Mouse (Mus musculus): ENCODE measurements around the gene Agbl2. TPM values are rescaled to one million over a fixed set of nuclear protein-coding genes. Genes with fewer than 3 reads are reported as not detected.

The Agbl2 gene
- polyA plus RNA-seq, 1 experiment: not detected

DNA sequence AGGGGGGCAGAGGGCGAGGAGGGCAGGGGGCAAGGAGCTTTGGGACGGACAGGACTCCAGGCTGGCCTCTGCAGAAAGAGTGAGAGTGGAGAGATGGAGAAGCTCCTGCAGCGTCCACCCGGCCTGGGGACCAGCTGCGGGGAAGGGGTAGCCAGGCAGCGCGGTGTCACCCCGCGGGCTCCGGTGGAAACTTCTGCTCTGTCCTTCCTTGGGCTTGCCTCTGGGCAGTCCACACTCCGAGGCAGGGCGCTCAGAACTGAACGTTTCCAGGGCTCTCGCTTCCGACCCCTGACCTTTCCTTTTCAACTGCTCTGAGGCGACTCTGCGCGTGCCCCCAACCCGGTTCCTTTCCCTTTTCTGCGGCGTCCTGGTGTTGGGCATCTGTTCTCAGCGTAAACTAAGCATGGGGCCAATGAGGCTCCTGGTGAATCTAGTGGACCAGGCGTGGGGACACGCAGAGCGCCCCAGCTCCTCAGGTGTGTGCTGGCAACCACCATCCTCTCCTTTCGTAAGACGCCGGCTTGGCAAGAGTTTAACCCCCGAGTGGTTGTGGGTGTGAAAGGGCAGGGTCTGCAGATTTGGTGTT is 467 bp downstream of the Agbl2 start:
- no peak overlapping the region for H3K4me3 ChIP-seq (ENCODE audit: insufficient read depth, poor library complexity, severe bottlenecking)
- TF ChIP-seq MYOD1 (IDR thresholded peaks at IDR 0.05; ENCODE audit: control insufficient read depth, insufficient read length, low read depth) (no peak), MYOG (IDR thresholded peaks at IDR 0.05; ENCODE audit: control insufficient read depth, extremely low read depth, insufficient read length) (no peak), CTCF (IDR thresholded peaks at IDR 0.05; ENCODE audit: control insufficient read depth, insufficient read depth, insufficient read length) (no peak), MAX (IDR thresholded peaks at IDR 0.05) (no peak), FOSL1 (IDR thresholded peaks at IDR 0.05; ENCODE audit: insufficient read depth, low read length, poor library complexity, severe bottlenecking) (no peak), CEBPB (IDR thresholded peaks at IDR 0.05; ENCODE audit: low read depth) (no peak), USF1 (IDR thresholded peaks at IDR 0.05; ENCODE audit: low read depth) (no peak)
- H3K79me3 ChIP-seq (ENCODE audit: low read depth): no peaks in the 10 kb centered on the region
- H3K79me2 ChIP-seq (ENCODE audit: control insufficient read depth, insufficient read depth): no peaks in the 10 kb centered on the region
- no peaks in the 10 kb centered on the region for H3K27me3 ChIP-seq (ENCODE audit: control insufficient read depth, insufficient read depth, insufficient read length)
- no peak overlapping the region for H3ac ChIP-seq (ENCODE audit: control insufficient read depth, insufficient read length, low read depth)
- H3K36me3 ChIP-seq (ENCODE audit: control insufficient read depth, insufficient read depth): peaks cover 41% of the 10 kb centered on the region

DNA sequence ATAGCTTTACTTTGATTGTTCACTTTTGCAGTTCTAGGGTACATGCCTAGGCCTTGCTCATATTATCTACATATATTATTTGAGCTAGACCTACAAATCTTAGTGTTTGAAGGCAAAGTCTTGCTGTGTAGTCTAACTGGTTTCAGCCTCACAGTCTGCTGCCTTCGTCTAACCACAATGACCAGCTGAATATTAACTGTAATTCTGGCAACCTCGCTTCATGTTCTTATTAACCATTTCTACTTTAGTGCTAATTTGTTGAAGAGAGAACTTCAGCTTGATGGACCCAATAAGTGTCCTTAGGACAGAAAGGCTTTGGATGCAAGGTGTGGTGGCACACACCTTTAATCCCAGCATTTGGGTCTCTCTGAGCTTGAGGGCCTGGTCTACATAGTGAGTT is 5.6 kb downstream of the Agbl2 start:
- no peaks in the 10 kb centered on the region for H3K27me3 ChIP-seq (ENCODE audit: control insufficient read depth, insufficient read depth, insufficient read length)
- no peaks in the 10 kb centered on the region for H3K79me2 ChIP-seq (ENCODE audit: control insufficient read depth, insufficient read depth)
- H3K36me3 ChIP-seq (ENCODE audit: control insufficient read depth, insufficient read depth): no peaks in the 10 kb centered on the region
- H3K79me3 ChIP-seq (ENCODE audit: low read depth): no peaks in the 10 kb centered on the region
- TF ChIP-seq MYOD1 (IDR thresholded peaks at IDR 0.05; ENCODE audit: control insufficient read depth, insufficient read length, low read depth) (no peak), FOSL1 (IDR thresholded peaks at IDR 0.05; ENCODE audit: insufficient read depth, low read length, poor library complexity, severe bottlenecking) (no peak), USF1 (IDR thresholded peaks at IDR 0.05; ENCODE audit: low read depth) (no peak), CTCF (IDR thresholded peaks at IDR 0.05; ENCODE audit: control insufficient read depth, insufficient read depth, insufficient read length) (no peak), CEBPB (IDR thresholded peaks at IDR 0.05; ENCODE audit: low read depth) (no peak), MAX (IDR thresholded peaks at IDR 0.05) (no peak), MYOG (IDR thresholded peaks at IDR 0.05; ENCODE audit: control insufficient read depth, extremely low read depth, insufficient read length) (no peak)
- no peak overlapping the region for H3K4me3 ChIP-seq (ENCODE audit: insufficient read depth, poor library complexity, severe bottlenecking)
- H3ac ChIP-seq (ENCODE audit: control insufficient read depth, insufficient read length, low read depth): no peak overlapping the region

- Histone ChIP-seq H3K79me2 (ENCODE audit: control insufficient read depth, insufficient read depth) (no peaks in the 10 kb centered on the region), H3ac (ENCODE audit: control insufficient read depth, insufficient read length, low read depth) (no peak overlapping the region), H3K36me3 (ENCODE audit: control insufficient read depth, insufficient read depth) (no peaks in the 10 kb centered on the region), H3K4me3 (ENCODE audit: insufficient read depth, poor library complexity, severe bottlenecking) (no peak overlapping the region), H3K79me3 (ENCODE audit: low read depth) (no peaks in the 10 kb centered on the region), H3K27me3 (ENCODE audit: control insufficient read depth, insufficient read depth, insufficient read length) (no peaks in the 10 kb centered on the region)
- TF ChIP-seq USF1 (IDR thresholded peaks at IDR 0.05; ENCODE audit: low read depth) (no peak), FOSL1 (IDR thresholded peaks at IDR 0.05; ENCODE audit: insufficient read depth, low read length, poor library complexity, severe bottlenecking) (no peak), MYOD1 (IDR thresholded peaks at IDR 0.05; ENCODE audit: control insufficient read depth, insufficient read length, low read depth) (no peak), MYOG (IDR thresholded peaks at IDR 0.05; ENCODE audit: control insufficient read depth, extremely low read depth, insufficient read length) (no peak), CEBPB (IDR thresholded peaks at IDR 0.05; ENCODE audit: low read depth) (no peak), CTCF (IDR thresholded peaks at IDR 0.05; ENCODE audit: control insufficient read depth, insufficient read depth, insufficient read length) (no peak), MAX (IDR thresholded peaks at IDR 0.05) (no peak)
These were observed 26.0 kb downstream of the Agbl2 start for GRCm38 (mm10) chr2:90808241-90809126.

DNA sequence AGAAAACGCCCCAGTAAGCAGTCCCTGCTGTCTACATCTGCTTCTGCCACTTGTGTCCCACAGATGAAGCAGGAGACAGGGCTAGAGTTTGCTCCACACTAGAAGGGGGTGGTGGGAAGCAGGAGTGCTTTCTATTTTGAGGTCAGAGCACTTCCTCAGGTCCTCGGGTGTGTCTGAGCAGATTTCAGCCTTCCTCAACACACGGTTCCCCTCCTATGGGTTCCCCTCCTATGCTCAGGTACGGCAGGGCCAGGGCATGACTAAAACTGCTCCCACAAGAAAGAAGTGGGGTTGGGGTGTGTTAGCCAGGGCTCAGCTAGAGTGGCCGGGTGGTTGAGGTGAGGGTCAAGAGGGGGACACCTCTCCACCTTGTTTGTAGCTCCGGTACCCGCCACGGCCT is 28.2 kb downstream of the Agbl2 start:
- Histone ChIP-seq H3ac (ENCODE audit: control insufficient read depth, insufficient read length, low read depth) (no peak overlapping the region), H3K4me3 (ENCODE audit: insufficient read depth, poor library complexity, severe bottlenecking) (no peak overlapping the region)
- no peak for TF ChIP-seq MAX (IDR thresholded peaks at IDR 0.05)
- no peak for TF ChIP-seq FOSL1 (IDR thresholded peaks at IDR 0.05; ENCODE audit: insufficient read depth, low read length, poor library complexity, severe bottlenecking)
- TF ChIP-seq MYOD1 (IDR thresholded peaks at IDR 0.05; ENCODE audit: control insufficient read depth, insufficient read length, low read depth): no peak
- no peak for TF ChIP-seq MYOG (IDR thresholded peaks at IDR 0.05; ENCODE audit: control insufficient read depth, extremely low read depth, insufficient read length)
- TF ChIP-seq CEBPB (IDR thresholded peaks at IDR 0.05; ENCODE audit: low read depth): no peak
- TF ChIP-seq USF1 (IDR thresholded peaks at IDR 0.05; ENCODE audit: low read depth): no peak
- no peak for TF ChIP-seq CTCF (IDR thresholded peaks at IDR 0.05; ENCODE audit: control insufficient read depth, insufficient read depth, insufficient read length)

GRCm38 (mm10) chr2:90815266-90815665 is 32.7 kb downstream of the Agbl2 start:
- Histone ChIP-seq H3K27me3 (ENCODE audit: control insufficient read depth, insufficient read depth, insufficient read length) (no peaks in the 10 kb centered on the region), H3K79me2 (ENCODE audit: control insufficient read depth, insufficient read depth) (no peaks in the 10 kb centered on the region), H3K36me3 (ENCODE audit: control insufficient read depth, insufficient read depth) (no peaks in the 10 kb centered on the region), H3K4me3 (ENCODE audit: insufficient read depth, poor library complexity, severe bottlenecking) (no peak overlapping the region), H3ac (ENCODE audit: control insufficient read depth, insufficient read length, low read depth) (no peak overlapping the region), H3K79me3 (ENCODE audit: low read depth) (no peaks in the 10 kb centered on the region)
- TF ChIP-seq MAX (IDR thresholded peaks at IDR 0.05) (no peak), CTCF (IDR thresholded peaks at IDR 0.05; ENCODE audit: control insufficient read depth, insufficient read depth, insufficient read length) (no peak), MYOD1 (IDR thresholded peaks at IDR 0.05; ENCODE audit: control insufficient read depth, insufficient read length, low read depth) (no peak), MYOG (IDR thresholded peaks at IDR 0.05; ENCODE audit: control insufficient read depth, extremely low read depth, insufficient read length) (no peak), FOSL1 (IDR thresholded peaks at IDR 0.05; ENCODE audit: insufficient read depth, low read length, poor library complexity, severe bottlenecking) (no peak), CEBPB (IDR thresholded peaks at IDR 0.05; ENCODE audit: low read depth) (no peak), USF1 (IDR thresholded peaks at IDR 0.05; ENCODE audit: low read depth) (no peak)

More for the DNA sequence above, 28.2 kb downstream of the Agbl2 start:
- H3K79me3 ChIP-seq (ENCODE audit: low read depth): no peaks in the 10 kb centered on the region
- no peaks in the 10 kb centered on the region for H3K36me3 ChIP-seq (ENCODE audit: control insufficient read depth, insufficient read depth)
- H3K79me2 ChIP-seq (ENCODE audit: control insufficient read depth, insufficient read depth): no peaks in the 10 kb centered on the region
- no peaks in the 10 kb centered on the region for H3K27me3 ChIP-seq (ENCODE audit: control insufficient read depth, insufficient read depth, insufficient read length)
